Mouse (Mus musculus) heart, embryonic 15.5 days (tissue): ENCODE results near the gene Gbx1. TPM values are rescaled to one million over a fixed set of nuclear protein-coding genes. Genes with fewer than 3 reads are reported as not detected.

ENCODE experiments used
- ATAC-seq: fragments of 200-750 bp; cut with Nextera tagmentation; replicated peaks from 2 replicates; pipeline ENCODE4 v1.8.0; 2017; ENCODE audit warnings: low read depth, moderate TSS enrichment; ENCODE audit not compliant: insufficient number of reproducible peaks, insufficient read depth, low FRiP score
- H3K27ac ChIP-seq: fragments of 300-500 bp; sonication (generic); 2 replicates; pipeline ENCODE4 v1.5.1; 2015; ENCODE audit warnings: mild to moderate bottlenecking, inconsistent platforms
- H3K27me3 ChIP-seq: fragments of 300-500 bp; sonication (generic); 2 replicates; pipeline ENCODE4 v1.6.1; 2015; ENCODE audit warnings: inconsistent platforms
- H3K36me3 ChIP-seq: fragments of 300-500 bp; sonication (generic); 2 replicates; pipeline ENCODE4 v1.6.1; 2015; ENCODE audit warnings: mild to moderate bottlenecking, inconsistent platforms
- H3K4me1 ChIP-seq: fragments of 300-500 bp; sonication (generic); replicated peaks from 2 replicates; pipeline ENCODE4 v1.6.1; 2015; ENCODE audit warnings: inconsistent platforms
- H3K4me2 ChIP-seq: fragments of 300-500 bp; sonication (generic); 2 replicates; pipeline ENCODE4 v1.6.1; 2015; ENCODE audit warnings: inconsistent platforms, mild to moderate bottlenecking, moderate library complexity
- H3K4me3 ChIP-seq: fragments of 300-500 bp; sonication (generic); 2 replicates; pipeline ENCODE4 v1.5.1; 2015; ENCODE audit warnings: mild to moderate bottlenecking, inconsistent platforms
- H3K9ac ChIP-seq: fragments of 300-500 bp; sonication (generic); 2 replicates; pipeline ENCODE4 v1.6.1; 2015; ENCODE audit warnings: mild to moderate bottlenecking, inconsistent platforms
- H3K9me3 ChIP-seq: fragments of 300-500 bp; sonication (generic); replicated peaks from 2 replicates; pipeline ENCODE4 v1.6.1; 2016; ENCODE audit warnings: inconsistent platforms
- WGBS: fragments of 180-500 bp; shearing (Covaris S2); methylation state at CpG from one replicate; pipeline ENCODE4 v1.1.7; 2015; ENCODE audit warnings: mixed read lengths; 5-methylcytosine and 5-hydroxymethylcytosine counted together
- polyA plus RNA-seq: library from polyadenylated mRNA; unstranded; fragments of >200 nt; fragmentation: Nextera tagmentation; extraction: Ambion mirVana; gene quantifications from 2 replicates; pipeline ENCODE4 v1.2.1, GENCODE M21; 2015

Gene Gbx1
- polyA plus RNA-seq, 1 experiment from 2014 or later, result not detected

DNA sequence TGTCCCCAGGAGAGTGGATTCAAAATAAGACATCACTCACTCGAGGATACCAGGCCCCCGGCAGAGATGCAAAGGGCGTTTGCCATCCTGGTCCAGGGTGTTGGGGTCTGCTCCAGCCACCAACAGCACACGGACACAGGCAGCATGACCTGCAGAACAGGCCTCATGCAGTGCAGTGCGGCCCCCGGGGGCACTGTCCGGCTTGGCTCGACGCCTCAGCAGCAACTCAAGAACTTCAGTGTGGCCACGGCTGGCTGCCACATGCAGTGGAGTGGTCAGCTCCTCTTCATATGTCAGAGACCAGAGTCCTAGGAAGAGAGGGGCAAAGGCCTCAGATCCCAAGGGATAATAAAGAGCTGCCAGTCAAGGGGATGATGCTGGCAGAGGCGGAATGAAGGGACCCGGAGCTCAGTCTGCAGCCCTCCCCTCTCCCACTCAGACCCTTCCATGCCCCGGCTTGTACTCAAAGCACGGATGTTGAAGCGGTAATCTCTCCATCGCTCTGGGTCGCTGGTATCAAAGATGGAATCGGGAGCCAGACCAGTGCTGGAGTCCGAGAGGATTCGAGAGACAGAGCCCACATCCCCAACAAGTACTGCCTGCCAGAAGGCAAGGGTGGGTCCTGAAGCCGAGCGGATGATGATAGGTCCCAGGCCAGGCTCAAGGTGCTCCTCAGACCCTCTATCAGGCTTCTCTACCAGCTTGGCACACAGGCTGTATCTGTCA, 12.7 kb upstream of the Gbx1 start:
- Histone ChIP-seq H3K27me3 (peaks cover 10% of the 10 kb centered on the region; the same call in 1 of the 2 replicates), H3K4me2 (peak overlapping the region; percentile 76), H3K4me1 (peaks cover 24% of the 10 kb centered on the region), H3K36me3 (no peaks in the 10 kb centered on the region), H3K9ac (peak overlapping the region; percentile 44), H3K27ac (peak overlapping the region; percentile 90), H3K9me3 (no peaks in the 10 kb centered on the region), H3K4me3 (peak overlapping the region; percentile 44)
- ATAC-seq, result no peak; the same call in 1 of the 2 replicates
- WGBS, result 74% methylated on average over 22 of the region's 22 CpGs

DNA sequence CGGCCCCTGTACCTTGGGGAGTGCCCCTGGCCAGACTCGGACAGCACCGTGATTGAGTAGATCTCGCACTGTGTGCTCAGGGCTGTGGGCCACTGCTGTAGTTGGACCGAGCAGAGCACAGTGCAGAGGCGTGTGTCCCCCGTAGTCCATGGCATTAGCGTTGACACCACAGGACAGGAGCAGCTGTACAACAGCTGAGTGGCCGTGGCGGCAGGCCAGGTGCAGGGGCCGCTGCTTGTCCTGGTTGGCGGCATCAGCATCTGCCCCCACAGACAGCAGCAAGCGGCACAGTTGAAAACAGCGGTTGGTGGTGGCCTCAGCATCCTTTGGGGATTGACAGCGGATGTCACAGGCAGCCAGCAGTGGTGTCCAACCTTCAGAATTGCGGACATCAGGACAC, 10.6 kb upstream of the Gbx1 start:
- Histone ChIP-seq H3K36me3 (no peaks in the 10 kb centered on the region), H3K9me3 (no peaks in the 10 kb centered on the region), H3K9ac (no peak overlapping the region), H3K27me3 (peaks cover 17% of the 10 kb centered on the region), H3K4me2 (no peak overlapping the region), H3K4me1 (peaks cover 24% of the 10 kb centered on the region), H3K27ac (no peak overlapping the region), H3K4me3 (no peak overlapping the region)
- no peak for ATAC-seq
- WGBS, result 66% methylated on average over 16 of the region's 16 CpGs

DNA sequence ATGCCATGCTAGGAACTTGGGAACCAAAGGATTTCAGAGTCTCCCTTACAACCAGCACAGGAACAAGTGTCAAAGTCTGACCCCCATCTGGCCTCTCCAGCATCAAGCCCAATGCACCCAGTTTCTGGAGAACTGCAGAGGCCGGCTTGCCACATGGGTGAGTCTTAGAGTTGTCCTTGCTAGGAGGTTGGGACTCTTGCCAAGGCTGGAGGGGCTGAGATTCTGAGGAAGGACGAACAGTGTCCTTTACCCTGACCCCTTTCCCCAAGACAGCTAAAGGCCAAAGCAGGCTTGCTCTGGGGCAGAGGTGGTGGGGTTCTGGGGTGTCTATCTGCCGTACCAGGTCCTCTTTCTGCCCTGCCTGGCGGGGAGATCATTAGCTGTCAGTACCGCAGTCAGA, 9.5 kb upstream of the Gbx1 start:
- WGBS, result 81% methylated on average over 5 of the region's 5 CpGs
- peaks cover 26% of the 10 kb centered on the region for H3K27me3 ChIP-seq
- no peak overlapping the region for H3K4me3 ChIP-seq
- no peaks in the 10 kb centered on the region for H3K9me3 ChIP-seq
- ATAC-seq, result no peak
- no peak overlapping the region for H3K9ac ChIP-seq
- H3K4me1 ChIP-seq, result peaks cover 22% of the 10 kb centered on the region
- no peak overlapping the region for H3K4me2 ChIP-seq
- H3K36me3 ChIP-seq, result no peaks in the 10 kb centered on the region
- no peak overlapping the region for H3K27ac ChIP-seq

DNA sequence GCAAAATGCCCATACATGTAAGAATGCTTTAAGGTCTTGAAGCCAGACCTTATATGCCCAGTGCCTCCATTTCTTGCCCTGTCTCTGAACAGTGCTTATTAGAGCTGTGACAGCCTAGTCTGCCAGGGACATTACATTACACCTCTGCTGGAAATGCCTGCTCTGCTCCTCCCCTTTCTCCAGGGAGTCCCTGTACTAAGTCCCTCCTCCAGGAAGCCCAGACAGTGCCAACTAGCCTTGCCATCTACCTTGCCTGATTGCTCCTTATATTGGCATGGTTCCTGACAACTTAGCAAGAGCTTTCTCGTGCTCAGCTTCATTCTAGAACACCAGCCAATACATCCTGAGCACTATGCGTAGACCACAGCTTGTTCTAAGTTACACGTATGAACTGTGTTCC, 8.7 kb upstream of the Gbx1 start:
- Histone ChIP-seq H3K4me2 (no peak overlapping the region), H3K4me3 (no peak overlapping the region), H3K36me3 (no peaks in the 10 kb centered on the region), H3K4me1 (peaks cover 14% of the 10 kb centered on the region), H3K27ac (no peak overlapping the region), H3K9ac (no peak overlapping the region), H3K27me3 (peaks cover 34% of the 10 kb centered on the region), H3K9me3 (no peaks in the 10 kb centered on the region)
- no peak for ATAC-seq
- 82% methylated on average over 3 of the region's 3 CpGs for WGBS

DNA sequence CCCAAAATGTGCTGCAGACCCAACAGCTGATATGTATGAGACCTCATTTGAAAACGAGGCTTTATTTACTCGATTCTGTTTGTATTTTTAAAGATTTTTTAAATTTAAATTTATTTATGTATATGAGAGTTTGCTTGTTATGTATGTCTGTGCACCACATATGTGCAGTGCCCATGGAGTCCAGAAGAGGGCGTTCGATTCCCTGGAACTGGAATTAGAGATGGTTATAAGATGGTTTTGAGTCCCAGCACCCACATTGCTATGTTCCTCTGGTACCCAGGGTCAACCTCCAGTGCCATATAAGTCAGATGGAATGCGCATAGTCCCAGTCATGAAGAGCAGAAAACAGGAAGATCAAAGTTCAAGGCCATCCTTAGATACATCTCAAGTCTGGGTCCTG, 7.3 kb upstream of the Gbx1 start:
- H3K4me1 ChIP-seq, result no peaks in the 10 kb centered on the region
- no peak for ATAC-seq
- H3K9me3 ChIP-seq, result no peaks in the 10 kb centered on the region
- no peak overlapping the region for H3K4me2 ChIP-seq
- no peaks in the 10 kb centered on the region for H3K36me3 ChIP-seq
- peaks cover 47% of the 10 kb centered on the region for H3K27me3 ChIP-seq
- H3K27ac ChIP-seq, result no peak overlapping the region
- no peak overlapping the region for H3K4me3 ChIP-seq
- no peak overlapping the region for H3K9ac ChIP-seq
- WGBS, result 53% methylated on average over 5 of the region's 5 CpGs

DNA sequence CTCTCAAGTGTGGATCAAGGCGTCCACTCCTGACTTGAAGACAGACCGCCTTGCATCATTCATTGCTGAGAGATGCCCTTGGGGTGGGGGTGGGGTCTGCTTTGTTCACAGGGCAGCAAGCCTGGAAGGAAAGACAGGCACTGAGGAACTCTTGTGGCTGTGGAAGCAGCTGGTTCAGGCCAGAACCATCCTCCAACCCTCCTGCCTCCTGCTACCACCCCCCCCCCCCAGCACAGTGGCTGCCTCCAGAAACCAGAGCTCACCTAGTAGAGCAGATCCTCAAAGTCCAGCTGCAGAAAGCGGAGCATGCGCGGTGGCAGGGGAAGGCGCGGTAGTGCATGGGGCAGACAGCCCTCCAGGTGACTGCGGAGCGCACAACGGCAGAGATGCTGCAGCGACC, 6.4 kb upstream of the Gbx1 start:
- Histone ChIP-seq H3K27me3 (peaks cover 56% of the 10 kb centered on the region), H3K9ac (no peak overlapping the region)

DNA sequence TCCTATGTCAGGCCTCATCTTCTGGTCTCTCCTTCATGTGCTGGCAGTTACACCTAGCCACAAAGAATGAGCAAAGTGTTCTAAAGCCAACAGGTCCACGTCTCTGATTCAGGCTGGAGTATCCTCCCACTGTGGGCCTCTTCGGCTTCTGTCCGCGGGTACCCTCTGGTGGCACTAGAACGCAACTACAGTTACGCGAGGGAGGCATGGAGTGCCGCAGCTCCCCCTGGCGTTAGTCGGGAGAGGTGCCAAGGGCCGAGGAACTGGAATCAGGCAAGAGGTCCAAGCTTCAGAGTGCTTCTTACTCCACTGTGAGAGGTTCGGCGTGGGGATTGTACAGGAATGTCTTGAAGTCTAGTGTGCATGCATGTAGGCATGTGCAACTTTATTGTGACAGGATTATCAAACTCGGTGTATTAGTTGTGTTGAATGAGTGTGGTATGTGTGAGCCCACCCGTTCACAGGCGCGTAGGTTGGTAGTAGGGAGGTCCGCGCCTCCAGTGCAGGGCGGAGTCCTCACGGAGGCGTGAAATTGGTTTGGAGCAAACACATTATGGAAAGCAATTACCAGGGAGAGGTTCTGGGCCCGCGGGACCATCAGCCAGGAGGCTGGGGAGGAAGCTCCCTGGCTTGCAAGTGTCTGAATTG, 3.2 kb upstream of the Gbx1 start:
- Histone ChIP-seq H3K4me2 (no peak overlapping the region), H3K9ac (no peak overlapping the region), H3K36me3 (no peaks in the 10 kb centered on the region), H3K9me3 (no peaks in the 10 kb centered on the region), H3K4me3 (no peak overlapping the region), H3K4me1 (peaks cover 14% of the 10 kb centered on the region), H3K27ac (no peak overlapping the region), H3K27me3 (peaks cover 77% of the 10 kb centered on the region)
- 21% methylated on average over 24 of the region's 24 CpGs for WGBS
- ATAC-seq, result peak; percentile 24

More for the DNA sequence above, 6.4 kb upstream of the Gbx1 start:
- Histone ChIP-seq H3K36me3 (no peaks in the 10 kb centered on the region), H3K4me1 (no peaks in the 10 kb centered on the region), H3K9me3 (no peaks in the 10 kb centered on the region), H3K27ac (no peak overlapping the region), H3K4me3 (no peak overlapping the region), H3K4me2 (no peak overlapping the region)
- ATAC-seq, result no peak
- WGBS, result 54% methylated on average over 11 of the region's 11 CpGs

DNA sequence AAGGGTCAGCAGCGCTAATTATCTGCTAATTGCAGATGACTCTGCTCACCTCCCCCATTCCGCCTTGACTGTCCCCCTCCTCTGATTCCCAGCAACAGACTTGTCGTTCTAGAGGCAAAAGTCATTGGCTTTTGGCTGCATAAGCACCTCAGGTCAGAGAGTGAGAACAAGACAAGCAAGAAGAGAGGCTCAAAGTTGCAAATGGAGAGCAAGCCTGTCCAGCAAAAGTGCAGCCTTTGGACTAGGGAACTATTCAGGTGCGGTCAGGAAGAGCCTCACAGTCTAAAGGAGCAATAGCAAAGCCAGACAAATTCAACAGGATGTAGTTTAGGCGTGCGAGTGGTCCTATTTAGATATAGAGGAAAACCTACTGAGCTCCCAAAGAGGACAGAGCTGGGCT, 778 bp upstream of the Gbx1 start:
- Histone ChIP-seq H3K4me3 (no peak overlapping the region), H3K9ac (no peak overlapping the region), H3K9me3 (no peaks in the 10 kb centered on the region), H3K4me1 (peaks cover 14% of the 10 kb centered on the region), H3K27me3 (peaks cover 94% of the 10 kb centered on the region), H3K36me3 (no peaks in the 10 kb centered on the region), H3K27ac (no peak overlapping the region), H3K4me2 (no peak overlapping the region)
- WGBS, result 14% methylated on average over 6 of the region's 6 CpGs
- no peak for ATAC-seq

DNA sequence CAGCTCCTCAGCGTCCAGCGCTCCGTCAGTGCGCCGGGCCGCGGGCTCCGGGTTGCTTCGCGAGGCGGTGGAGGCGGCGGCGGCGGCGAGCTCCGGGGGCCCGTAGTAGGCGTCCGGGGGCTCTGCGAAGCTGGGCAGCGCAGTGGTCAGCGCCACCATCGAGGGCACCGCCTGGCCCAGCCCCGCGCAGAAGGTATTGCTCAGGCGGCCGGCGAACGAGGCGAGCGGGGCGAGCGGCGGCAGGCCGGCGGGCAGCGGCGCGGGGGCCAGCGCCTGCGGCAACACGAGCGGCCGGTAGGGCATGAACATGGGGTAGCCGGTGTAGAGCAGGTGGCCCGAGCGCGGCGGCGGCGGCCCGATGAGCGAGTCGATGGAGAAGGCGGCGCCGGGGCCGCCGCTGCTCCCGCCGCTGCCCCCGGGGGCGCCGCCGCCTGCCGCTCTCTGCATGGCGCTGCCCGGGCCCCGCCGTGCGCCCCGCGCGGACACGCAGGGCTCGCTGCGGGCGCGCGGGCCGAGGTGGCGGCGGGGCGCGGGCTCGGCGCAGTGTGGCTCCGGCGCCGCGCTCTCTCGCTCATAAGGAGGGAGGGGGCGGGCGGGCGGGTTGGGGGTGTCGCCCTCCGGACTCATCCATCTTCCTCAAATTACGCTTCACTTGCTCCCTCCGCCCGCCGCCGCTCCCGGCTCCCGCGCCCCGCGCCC, 663 bp downstream of the Gbx1 start:
- ATAC-seq, result peak; percentile 39; the same call in 1 of the 2 replicates
- Histone ChIP-seq H3K27ac (no peak overlapping the region), H3K9ac (peak overlapping the region; percentile 36; the same call in 1 of the 2 replicates), H3K4me2 (peak overlapping the region; percentile 87), H3K36me3 (no peaks in the 10 kb centered on the region), H3K27me3 (peaks cover 97% of the 10 kb centered on the region), H3K9me3 (no peaks in the 10 kb centered on the region), H3K4me3 (peak overlapping the region; percentile 50), H3K4me1 (peaks cover 14% of the 10 kb centered on the region)
- WGBS, result under 1% methylated on average over 75 of the region's 109 CpGs

DNA sequence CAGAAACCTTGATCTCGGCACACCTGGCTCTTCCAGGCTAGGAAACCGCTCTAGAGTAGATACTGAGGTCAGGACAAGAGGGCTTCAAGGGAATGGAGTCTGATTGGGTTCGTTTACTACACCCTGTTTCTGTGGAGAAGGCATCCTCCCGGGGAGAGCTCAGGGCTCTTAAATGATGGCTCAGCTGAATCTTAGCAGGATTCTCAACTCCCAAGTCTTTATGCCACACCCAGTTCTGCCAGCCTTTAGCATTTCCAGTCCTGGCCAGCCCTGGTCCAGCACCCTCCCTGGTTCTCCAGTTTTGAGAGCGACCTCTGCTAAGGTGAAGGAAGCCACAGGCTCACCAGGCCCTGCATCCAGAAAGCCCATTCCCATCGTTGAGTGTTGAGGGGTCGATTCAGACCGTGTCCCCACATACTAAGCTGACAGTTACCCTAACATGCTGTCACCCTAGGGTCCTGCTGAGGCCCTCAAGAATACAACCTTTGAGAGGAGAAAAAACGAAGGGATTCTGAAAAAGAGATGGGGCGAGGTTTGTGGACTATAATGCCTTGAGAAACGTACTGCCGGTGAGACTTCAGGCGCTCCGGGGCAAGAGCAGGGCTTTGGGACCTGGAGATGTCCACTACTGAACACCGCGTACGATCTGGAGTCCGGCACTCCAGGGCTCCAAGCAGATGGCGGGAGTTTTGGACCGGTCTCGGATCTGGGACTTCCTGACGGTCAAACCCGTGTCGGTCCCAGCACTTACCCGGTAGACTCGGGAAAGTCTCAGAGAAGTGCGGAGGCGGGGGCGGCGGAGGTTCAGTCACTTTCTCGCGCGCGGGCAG, 1.4 kb downstream of the Gbx1 start:
- Histone ChIP-seq H3K27ac (no peak overlapping the region), H3K9me3 (no peaks in the 10 kb centered on the region), H3K4me1 (peaks cover 14% of the 10 kb centered on the region), H3K27me3 (peaks cover 92% of the 10 kb centered on the region), H3K9ac (no peak overlapping the region), H3K4me3 (peak overlapping the region; percentile 50), H3K4me2 (peak overlapping the region; percentile 87), H3K36me3 (no peaks in the 10 kb centered on the region)
- ATAC-seq, result no peak
- WGBS, result 5% methylated on average over 34 of the region's 34 CpGs

DNA sequence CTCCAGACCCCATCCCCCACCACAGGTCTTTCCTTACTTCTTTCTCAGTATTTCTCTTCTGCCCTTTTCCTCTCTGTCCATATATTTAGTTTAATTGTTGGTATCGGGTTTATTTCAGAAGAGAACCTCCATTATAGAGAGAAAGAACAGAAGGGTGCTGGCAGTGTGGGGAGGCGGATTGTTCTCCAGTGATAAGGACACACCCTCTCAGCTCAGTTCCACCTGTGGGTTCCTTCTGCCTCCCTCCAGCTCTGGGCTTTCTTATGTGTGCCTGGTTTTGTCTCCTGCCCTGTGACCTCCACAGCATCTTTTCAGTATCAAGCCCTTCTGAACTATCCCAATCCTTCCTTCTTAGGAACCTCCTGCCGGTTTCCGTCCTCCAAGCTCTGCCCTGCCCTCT, 2.5 kb downstream of the Gbx1 start:
- no peak for ATAC-seq
- H3K4me2 ChIP-seq, result no peak overlapping the region

More for the DNA sequence above, 2.5 kb downstream of the Gbx1 start:
- Histone ChIP-seq H3K9ac (no peak overlapping the region), H3K36me3 (no peaks in the 10 kb centered on the region), H3K27me3 (peaks cover 91% of the 10 kb centered on the region), H3K9me3 (no peaks in the 10 kb centered on the region), H3K4me3 (no peak overlapping the region), H3K4me1 (peaks cover 14% of the 10 kb centered on the region), H3K27ac (no peak overlapping the region)
- 17% methylated on average over 4 of the region's 4 CpGs for WGBS
